Mouse (Mus musculus): ENCODE measurements around the gene Pold1. TPM values are rescaled to one million over a fixed set of nuclear protein-coding genes. Genes with fewer than 3 reads are reported as not detected.

Gene Pold1
- 9.4 and 12.5 TPM in 2 replicates for polyA plus RNA-seq (2014; fragmentation: Nextera tagmentation; extraction: Ambion mirVana)

DNA sequence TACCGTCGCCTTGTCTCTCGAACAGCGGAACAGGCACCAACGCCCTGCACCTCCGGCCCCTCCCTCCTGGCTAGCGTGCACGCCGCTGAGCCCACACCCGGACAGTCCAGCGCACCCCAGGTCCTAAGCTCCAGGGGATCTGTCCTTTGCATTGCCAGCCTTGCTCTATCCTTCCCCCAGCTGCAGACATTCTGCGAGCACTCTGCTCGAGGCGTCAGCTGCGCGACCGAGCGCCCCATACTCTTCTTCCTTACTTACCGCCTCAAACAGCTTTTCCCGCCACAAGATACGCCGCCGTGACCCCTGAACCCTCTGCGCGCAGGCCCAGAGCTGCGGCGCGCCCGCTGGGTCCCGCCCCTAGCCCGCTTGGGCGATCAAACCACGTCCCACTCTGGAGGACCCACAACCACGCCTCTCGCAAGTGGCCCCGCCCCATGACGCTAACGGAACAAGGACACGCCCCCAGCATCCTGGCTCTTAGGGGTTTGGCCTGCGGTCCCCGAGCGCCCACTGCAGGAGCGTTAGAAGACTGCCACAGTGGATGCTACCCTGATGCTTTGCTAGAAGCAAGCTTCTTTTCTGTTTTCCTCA is at the start of gene Pold1:
Pold1 (minus strand) TSS at position 353 of the 591 bp plus-strand sequence.
- H3K4me3 ChIP-seq (ENCODE audit: low read depth, low read length): peak within 1 kb of the TSS; percentile 49
- H3K4me1 ChIP-seq (ENCODE audit: control insufficient read depth, insufficient read depth, low read length): peaks cover 16% of the 10 kb centered on the region
- H3K36me3 ChIP-seq (ENCODE audit: control insufficient read depth, insufficient read depth, low read length): peaks cover 11% of the 10 kb centered on the region; the same call in 1 of the 2 replicates
- H3K9me3 ChIP-seq (ENCODE audit: control insufficient read depth, low read length): no peaks in the 10 kb centered on the region
- H3K4me2 ChIP-seq (ENCODE audit: low read depth, low read length): peak within 1 kb of the TSS; percentile 86
- H3K9ac ChIP-seq (replicated peaks; ENCODE audit: low read depth, low read length): peak within 1 kb of the TSS; percentile 41
- no peaks in the 10 kb centered on the region for H3K27me3 ChIP-seq (ENCODE audit: control insufficient read depth, insufficient read depth, low read length)
- peak; percentile 90 for ATAC-seq (ENCODE audit: low read depth)
- under 1% methylated on average over 43 of the region's 43 CpGs for WGBS
- H3K27ac ChIP-seq (ENCODE audit: low read depth, low read length): 0 out of 2 replicates have a peak within 1 kb of the TSS, but pooled peaks have one; percentile 2

DNA sequence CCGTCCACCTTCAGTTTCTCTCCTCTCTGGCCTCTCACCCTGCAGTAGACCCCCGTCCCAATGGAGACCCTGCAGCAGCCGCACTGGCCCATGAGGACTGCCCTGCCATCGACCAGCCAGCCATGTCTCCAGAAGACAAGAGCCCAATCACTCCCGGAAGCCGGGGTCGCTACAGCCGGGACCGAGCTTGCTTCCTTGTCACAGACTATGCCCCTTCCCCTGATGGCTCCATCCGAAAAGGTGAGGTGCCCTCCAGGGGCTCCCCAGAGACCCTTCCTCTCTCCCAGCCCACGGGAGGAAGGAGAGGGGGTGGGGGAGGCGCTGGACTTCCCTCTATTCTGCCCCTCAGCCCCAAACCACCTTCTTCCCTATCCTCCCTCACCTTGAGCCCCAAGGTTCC is 49.7 kb upstream of the Pold1 start:
- no peak overlapping the region for H3K27ac ChIP-seq (ENCODE audit: low read depth, low read length)
- H3K4me3 ChIP-seq (ENCODE audit: low read depth, low read length): no peak overlapping the region
- WGBS: 92% methylated on average over 11 of the region's 12 CpGs
- H3K4me1 ChIP-seq (ENCODE audit: control insufficient read depth, insufficient read depth, low read length): peaks cover 10% of the 10 kb centered on the region; the same call in 1 of the 2 replicates
- H3K27me3 ChIP-seq (ENCODE audit: control insufficient read depth, insufficient read depth, low read length): no peaks in the 10 kb centered on the region
- no peak for ATAC-seq (ENCODE audit: low read depth)
- no peaks in the 10 kb centered on the region for H3K36me3 ChIP-seq (ENCODE audit: control insufficient read depth, insufficient read depth, low read length)
- no peaks in the 10 kb centered on the region for H3K9me3 ChIP-seq (ENCODE audit: control insufficient read depth, low read length)
- no peak overlapping the region for H3K4me2 ChIP-seq (ENCODE audit: low read depth, low read length)
- H3K9ac ChIP-seq (replicated peaks; ENCODE audit: low read depth, low read length): no peak overlapping the region

DNA sequence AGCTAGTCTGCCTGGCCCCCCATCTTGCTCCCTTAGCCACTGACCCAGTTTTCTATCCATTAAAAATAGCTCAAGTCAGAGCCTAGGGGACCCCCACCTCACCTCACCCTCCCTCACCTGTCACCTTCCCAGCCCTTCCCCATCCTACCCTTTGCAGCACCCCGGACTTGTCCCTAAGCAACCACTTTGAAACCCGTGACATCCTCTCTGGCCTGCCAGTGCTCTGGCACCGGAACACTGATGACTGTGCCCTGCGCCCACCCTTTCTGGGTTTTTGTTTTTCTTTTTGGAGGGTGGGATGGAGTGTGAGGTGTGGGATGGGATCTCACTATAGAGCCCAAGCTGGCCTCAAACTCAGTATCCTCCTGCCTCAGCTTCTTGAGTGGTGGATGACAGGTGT is 49.0 kb upstream of the Pold1 start:
- H3K27ac ChIP-seq (ENCODE audit: low read depth, low read length): no peak overlapping the region
- peaks cover 16% of the 10 kb centered on the region; the same call in 1 of the 2 replicates for H3K4me1 ChIP-seq (ENCODE audit: control insufficient read depth, insufficient read depth, low read length)
- no peak overlapping the region for H3K4me2 ChIP-seq (ENCODE audit: low read depth, low read length)
- H3K36me3 ChIP-seq (ENCODE audit: control insufficient read depth, insufficient read depth, low read length): no peaks in the 10 kb centered on the region
- H3K27me3 ChIP-seq (ENCODE audit: control insufficient read depth, insufficient read depth, low read length): peaks cover 5% of the 10 kb centered on the region; the same call in 1 of the 2 replicates
- no peak overlapping the region for H3K4me3 ChIP-seq (ENCODE audit: low read depth, low read length)
- H3K9me3 ChIP-seq (ENCODE audit: control insufficient read depth, low read length): no peaks in the 10 kb centered on the region
- ATAC-seq (ENCODE audit: low read depth): no peak
- WGBS: 86% methylated on average over 4 of the region's 4 CpGs
- H3K9ac ChIP-seq (replicated peaks; ENCODE audit: low read depth, low read length): no peak overlapping the region

DNA sequence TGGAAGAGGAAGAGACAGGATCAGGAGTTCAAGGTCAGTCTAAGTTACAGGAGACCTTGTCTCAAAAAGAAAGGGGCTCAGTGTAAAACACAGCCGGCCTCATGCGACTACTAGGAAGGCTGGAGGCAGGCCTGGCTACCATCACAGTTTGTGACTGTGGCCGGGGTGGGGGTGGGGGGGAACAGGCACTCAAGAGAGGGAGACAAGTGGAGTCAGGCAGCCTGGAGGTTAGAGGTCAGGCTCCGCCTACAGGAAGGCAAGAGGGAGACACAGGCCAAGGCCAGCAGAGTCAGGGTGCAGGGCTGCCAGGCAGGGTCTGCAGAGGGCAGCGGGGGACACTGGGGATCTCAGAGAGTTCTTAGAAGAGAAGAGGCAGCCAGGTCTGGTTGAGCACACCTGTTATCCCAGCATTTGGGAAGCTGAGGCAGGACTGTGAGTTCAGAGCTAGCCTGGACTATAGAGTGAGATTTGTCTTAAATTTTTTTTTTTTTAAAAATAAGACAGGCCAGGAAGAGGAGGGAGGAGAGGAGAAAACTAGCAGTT is 48.4 kb upstream of the Pold1 start:
- peaks cover 20% of the 10 kb centered on the region for H3K4me1 ChIP-seq (ENCODE audit: control insufficient read depth, insufficient read depth, low read length)
- H3K4me3 ChIP-seq (ENCODE audit: low read depth, low read length): no peak overlapping the region
- H3K36me3 ChIP-seq (ENCODE audit: control insufficient read depth, insufficient read depth, low read length): no peaks in the 10 kb centered on the region
- H3K4me2 ChIP-seq (ENCODE audit: low read depth, low read length): no peak overlapping the region
- H3K27ac ChIP-seq (ENCODE audit: low read depth, low read length): no peak overlapping the region
- no peak for ATAC-seq (ENCODE audit: low read depth)
- H3K9ac ChIP-seq (replicated peaks; ENCODE audit: low read depth, low read length): no peak overlapping the region
- WGBS: 68% methylated on average over 5 of the region's 5 CpGs
- no peaks in the 10 kb centered on the region for H3K9me3 ChIP-seq (ENCODE audit: control insufficient read depth, low read length)
- peaks cover 5% of the 10 kb centered on the region; the same call in 1 of the 2 replicates for H3K27me3 ChIP-seq (ENCODE audit: control insufficient read depth, insufficient read depth, low read length)

DNA sequence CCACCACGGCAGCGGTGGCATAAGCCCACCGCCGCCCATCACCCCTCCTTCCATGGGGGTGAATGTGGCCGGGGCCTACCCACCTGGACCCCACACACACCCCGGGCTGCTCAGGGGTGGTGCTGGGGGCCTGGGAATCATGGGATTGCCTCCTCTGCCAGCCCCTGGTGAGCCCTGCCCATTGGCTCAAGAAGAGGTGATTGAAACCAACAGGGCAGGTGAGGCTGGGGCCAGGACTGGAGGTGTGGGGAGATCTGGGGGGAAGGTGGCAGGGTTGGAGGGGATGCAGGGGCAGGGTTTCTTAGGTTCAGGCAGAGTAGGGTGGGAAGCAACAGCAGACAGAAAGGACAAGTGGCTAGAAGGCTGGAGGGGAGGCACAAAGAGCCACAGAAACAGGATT is 47.4 kb upstream of the Pold1 start:
- H3K4me3 ChIP-seq (ENCODE audit: low read depth, low read length): no peak overlapping the region
- H3K27ac ChIP-seq (ENCODE audit: low read depth, low read length): no peak overlapping the region
- H3K36me3 ChIP-seq (ENCODE audit: control insufficient read depth, insufficient read depth, low read length): no peaks in the 10 kb centered on the region
- WGBS: 82% methylated on average over 6 of the region's 6 CpGs
- peaks cover 5% of the 10 kb centered on the region; the same call in 1 of the 2 replicates for H3K27me3 ChIP-seq (ENCODE audit: control insufficient read depth, insufficient read depth, low read length)
- no peak overlapping the region for H3K4me2 ChIP-seq (ENCODE audit: low read depth, low read length)
- no peak for ATAC-seq (ENCODE audit: low read depth)
- no peak overlapping the region for H3K9ac ChIP-seq (replicated peaks; ENCODE audit: low read depth, low read length)
- H3K4me1 ChIP-seq (ENCODE audit: control insufficient read depth, insufficient read depth, low read length): peaks cover 24% of the 10 kb centered on the region
- H3K9me3 ChIP-seq (ENCODE audit: control insufficient read depth, low read length): no peaks in the 10 kb centered on the region

DNA sequence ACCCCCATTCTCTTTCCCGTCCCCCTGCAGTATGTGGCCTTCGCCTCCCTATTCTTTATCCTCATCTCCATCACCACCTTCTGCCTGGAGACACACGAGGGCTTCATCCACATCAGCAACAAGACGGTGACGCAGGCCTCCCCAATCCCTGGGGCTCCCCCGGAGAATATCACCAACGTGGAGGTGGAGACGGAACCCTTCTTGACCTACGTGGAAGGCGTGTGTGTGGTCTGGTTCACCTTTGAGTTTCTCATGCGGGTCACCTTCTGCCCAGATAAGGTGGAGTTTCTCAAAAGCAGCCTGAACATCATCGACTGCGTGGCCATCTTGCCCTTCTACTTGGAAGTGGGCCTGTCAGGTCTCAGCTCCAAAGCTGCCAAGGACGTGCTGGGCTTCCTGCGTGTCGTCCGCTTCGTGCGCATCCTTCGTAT is 46.5 kb upstream of the Pold1 start:
- 94% methylated on average over 20 of the region's 20 CpGs for WGBS
- Histone ChIP-seq H3K36me3 (ENCODE audit: control insufficient read depth, insufficient read depth, low read length) (no peaks in the 10 kb centered on the region), H3K9ac (replicated peaks; ENCODE audit: low read depth, low read length) (no peak overlapping the region), H3K9me3 (ENCODE audit: control insufficient read depth, low read length) (no peaks in the 10 kb centered on the region), H3K27ac (ENCODE audit: low read depth, low read length) (no peak overlapping the region), H3K27me3 (ENCODE audit: control insufficient read depth, insufficient read depth, low read length) (peaks cover 7% of the 10 kb centered on the region; the same call in 1 of the 2 replicates), H3K4me1 (ENCODE audit: control insufficient read depth, insufficient read depth, low read length) (peaks cover 24% of the 10 kb centered on the region), H3K4me3 (ENCODE audit: low read depth, low read length) (no peak overlapping the region), H3K4me2 (ENCODE audit: low read depth, low read length) (no peak overlapping the region)
- no peak for ATAC-seq (ENCODE audit: low read depth)

DNA sequence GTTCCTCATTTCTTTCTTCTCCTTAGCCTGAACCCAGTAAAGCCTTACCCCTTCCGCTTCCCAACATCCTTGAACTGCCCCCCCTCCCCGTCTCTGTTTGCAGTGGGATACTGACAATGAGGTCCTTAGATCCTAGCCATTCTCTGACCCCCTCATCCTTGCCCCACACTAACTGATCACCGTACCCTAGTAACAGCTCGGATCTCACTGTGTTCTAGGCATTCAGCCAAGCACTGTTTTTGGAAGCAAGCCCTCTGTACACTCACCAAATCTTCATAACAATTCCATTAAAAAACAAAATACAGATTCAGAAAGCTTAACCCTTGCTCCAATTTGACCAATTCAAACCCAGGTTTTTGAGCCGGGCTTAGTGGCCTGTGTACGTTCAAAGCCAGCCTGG is 45.6 kb upstream of the Pold1 start:
- H3K9me3 ChIP-seq (ENCODE audit: control insufficient read depth, low read length): no peaks in the 10 kb centered on the region
- peak overlapping the region; percentile 58 for H3K9ac ChIP-seq (replicated peaks; ENCODE audit: low read depth, low read length)
- H3K27me3 ChIP-seq (ENCODE audit: control insufficient read depth, insufficient read depth, low read length): peaks cover 7% of the 10 kb centered on the region; the same call in 1 of the 2 replicates
- WGBS: 55% methylated on average over 6 of the region's 6 CpGs
- peak overlapping the region; percentile 69; the same call in 1 of the 2 replicates for H3K27ac ChIP-seq (ENCODE audit: low read depth, low read length)
- peaks cover 29% of the 10 kb centered on the region for H3K4me1 ChIP-seq (ENCODE audit: control insufficient read depth, insufficient read depth, low read length)
- H3K36me3 ChIP-seq (ENCODE audit: control insufficient read depth, insufficient read depth, low read length): no peaks in the 10 kb centered on the region
- ATAC-seq (ENCODE audit: low read depth): no peak
- H3K4me3 ChIP-seq (ENCODE audit: low read depth, low read length): peak overlapping the region; percentile 60
- peak overlapping the region; percentile 73 for H3K4me2 ChIP-seq (ENCODE audit: low read depth, low read length)

DNA sequence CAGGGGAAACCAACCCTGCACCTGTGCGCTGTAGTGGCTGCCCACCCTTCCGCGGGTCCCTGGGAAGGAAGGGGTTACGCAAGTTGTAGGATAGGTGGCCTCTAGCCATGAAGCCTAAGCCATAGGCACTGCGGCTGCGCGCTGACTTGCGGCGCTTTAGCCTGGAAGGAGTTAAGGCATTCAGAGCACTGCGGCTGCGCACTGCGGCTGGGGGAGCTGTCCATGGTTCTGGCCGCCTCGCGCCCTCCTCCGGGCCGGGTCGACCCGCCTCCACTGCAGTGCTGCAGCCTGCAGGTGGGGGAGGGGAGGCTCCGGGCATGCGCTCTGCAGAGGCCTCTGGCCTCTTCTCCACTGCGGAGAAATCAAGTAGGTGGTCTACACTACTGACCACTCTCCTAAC is 45.1 kb upstream of the Pold1 start:
- Histone ChIP-seq H3K4me1 (ENCODE audit: control insufficient read depth, insufficient read depth, low read length) (peaks cover 31% of the 10 kb centered on the region), H3K36me3 (ENCODE audit: control insufficient read depth, insufficient read depth, low read length) (no peaks in the 10 kb centered on the region), H3K4me3 (ENCODE audit: low read depth, low read length) (peak overlapping the region; percentile 60), H3K9me3 (ENCODE audit: control insufficient read depth, low read length) (no peaks in the 10 kb centered on the region), H3K27ac (ENCODE audit: low read depth, low read length) (peak overlapping the region; percentile 69; the same call in 1 of the 2 replicates), H3K27me3 (ENCODE audit: control insufficient read depth, insufficient read depth, low read length) (peaks cover 7% of the 10 kb centered on the region; the same call in 1 of the 2 replicates), H3K4me2 (ENCODE audit: low read depth, low read length) (peak overlapping the region; percentile 73), H3K9ac (replicated peaks; ENCODE audit: low read depth, low read length) (peak overlapping the region; percentile 58)
- WGBS: 1% methylated on average over 22 of the region's 22 CpGs
- peak; percentile 52 for ATAC-seq (ENCODE audit: low read depth)

DNA sequence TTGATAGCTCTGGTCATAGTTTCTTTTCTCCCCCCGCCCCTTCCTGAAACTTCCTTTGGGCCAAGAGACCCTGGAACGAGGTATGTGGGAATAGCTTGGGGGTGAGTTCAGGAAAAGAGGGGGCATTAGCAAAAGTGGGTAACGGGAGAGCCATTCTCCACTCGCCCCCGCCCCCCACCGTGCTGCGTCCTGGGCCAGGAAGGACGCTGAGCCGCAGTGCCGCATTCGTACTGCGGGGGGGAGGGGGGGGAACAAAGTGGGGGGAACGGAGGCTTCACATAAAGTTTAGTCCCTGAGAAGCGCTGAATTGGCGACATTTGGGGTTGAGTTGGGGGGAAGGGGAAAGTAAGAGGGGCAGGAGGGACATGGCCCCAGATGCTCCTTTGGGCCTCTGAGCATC is 44.4 kb upstream of the Pold1 start:
- WGBS: 2% methylated on average over 15 of the region's 15 CpGs
- H3K9ac ChIP-seq (replicated peaks; ENCODE audit: low read depth, low read length): no peak overlapping the region
- peak overlapping the region; percentile 73 for H3K4me2 ChIP-seq (ENCODE audit: low read depth, low read length)
- H3K36me3 ChIP-seq (ENCODE audit: control insufficient read depth, insufficient read depth, low read length): no peaks in the 10 kb centered on the region
- peaks cover 7% of the 10 kb centered on the region; the same call in 1 of the 2 replicates for H3K27me3 ChIP-seq (ENCODE audit: control insufficient read depth, insufficient read depth, low read length)
- no peak overlapping the region for H3K27ac ChIP-seq (ENCODE audit: low read depth, low read length)
- H3K4me3 ChIP-seq (ENCODE audit: low read depth, low read length): peak overlapping the region; percentile 60; the same call in 1 of the 2 replicates
- no peaks in the 10 kb centered on the region for H3K9me3 ChIP-seq (ENCODE audit: control insufficient read depth, low read length)
- ATAC-seq (ENCODE audit: low read depth): no peak
- peaks cover 37% of the 10 kb centered on the region for H3K4me1 ChIP-seq (ENCODE audit: control insufficient read depth, insufficient read depth, low read length)

Measured in neural tube, embryonic 14.5 days (tissue).